Mouse (Mus musculus): Measurements from ENCODE around the gene Lrrc56.

Gene Lrrc56

DNA sequence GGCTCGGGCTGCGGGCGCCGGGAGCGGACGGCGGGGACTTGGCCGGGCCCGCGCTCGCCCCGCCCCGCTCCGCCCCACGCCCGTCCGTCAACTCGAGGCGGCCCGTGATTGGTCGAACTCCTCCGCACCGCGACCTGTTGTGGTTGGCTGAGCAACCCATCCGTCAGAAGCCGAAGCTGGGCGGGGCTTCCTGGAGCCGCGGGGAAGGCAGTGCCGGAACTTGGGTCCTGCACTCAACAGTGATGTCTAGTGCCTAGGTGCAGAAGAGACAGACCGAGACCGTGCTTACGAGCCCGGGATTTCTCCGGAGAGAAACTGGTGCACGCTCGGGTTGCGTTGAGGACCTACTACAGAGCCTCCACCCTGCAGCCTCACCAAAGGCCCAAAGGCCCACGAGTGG lies at the start of gene Lrrc56, which contains the start of gene Hras:
Gene Lrrc56, plus strand, starts transcription at position 210 of the 400 bp plus-strand sequence.
Gene Hras, minus strand, starts transcription at position 58 of the 400 bp plus-strand sequence.
- peak; percentile 98 for DNase-seq

DNA sequence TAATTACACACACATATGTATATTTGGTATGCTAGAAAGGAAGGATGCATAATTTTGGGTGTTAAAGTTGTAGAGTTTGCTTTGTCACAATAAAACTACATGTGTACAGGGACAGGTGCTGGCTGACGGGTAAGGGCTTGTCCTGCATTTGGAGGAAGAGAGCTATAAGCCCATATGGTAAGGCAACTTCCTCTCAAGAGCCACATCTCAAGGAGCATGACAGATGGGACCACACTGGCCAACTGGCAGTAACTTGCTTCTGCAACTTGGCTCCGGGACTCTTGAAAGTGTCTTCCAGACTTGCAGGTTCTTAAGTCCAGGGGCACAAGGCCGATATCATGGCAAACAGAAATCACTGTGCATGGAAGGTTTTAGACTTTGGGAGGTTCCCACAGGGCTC lies 49.3 kb upstream of the Lrrc56 start:
- no peak for DNase-seq

DNA sequence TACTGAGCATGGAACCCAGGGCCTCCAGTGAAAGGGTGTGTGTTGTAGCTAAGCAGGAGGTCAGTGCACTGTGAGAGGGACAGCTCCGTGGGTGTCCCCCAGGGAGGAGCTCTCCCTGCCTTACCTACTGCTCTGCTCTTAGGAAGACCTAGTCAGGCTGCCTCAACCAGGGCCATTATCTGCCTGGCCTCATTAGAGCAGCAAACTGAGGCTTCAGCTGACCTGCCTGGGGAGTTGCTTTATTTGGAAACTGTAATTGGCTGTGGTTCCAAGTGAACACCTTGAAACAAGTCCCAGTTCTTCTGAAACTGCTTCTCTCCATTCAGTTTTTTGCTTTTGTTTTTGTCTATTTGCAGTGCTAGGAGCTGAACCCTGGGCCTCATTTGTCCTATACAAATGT lies 48.6 kb upstream of the Lrrc56 start:
- no peak for DNase-seq

DNA sequence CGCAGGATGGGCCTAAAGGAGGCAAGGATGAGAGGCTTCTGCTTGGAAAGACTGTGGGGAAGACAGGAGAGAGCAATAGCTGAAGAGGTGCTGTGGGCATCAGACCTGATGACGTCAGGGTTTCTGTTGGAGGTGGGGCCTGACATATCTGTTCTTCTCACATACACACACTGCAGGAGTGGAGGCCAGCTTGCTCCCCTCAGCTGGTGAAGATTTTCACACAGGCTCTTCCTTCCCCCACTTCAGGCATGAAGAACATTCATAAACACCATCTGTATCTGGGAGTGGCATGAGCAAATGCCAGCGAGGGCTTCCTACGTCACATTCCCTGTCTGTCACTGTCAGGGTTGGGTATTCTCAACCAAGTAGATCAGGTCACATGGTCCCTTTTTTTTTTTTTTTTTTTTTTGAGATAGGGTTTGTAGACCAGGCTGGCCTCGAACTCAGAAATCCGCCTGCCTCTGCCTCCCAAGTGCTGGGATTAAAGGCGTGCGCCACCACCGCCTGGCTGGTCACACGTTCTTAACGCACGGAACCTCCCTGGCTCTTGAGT lies 47.8 kb upstream of the Lrrc56 start:
- DNase-seq, result no peak

DNA sequence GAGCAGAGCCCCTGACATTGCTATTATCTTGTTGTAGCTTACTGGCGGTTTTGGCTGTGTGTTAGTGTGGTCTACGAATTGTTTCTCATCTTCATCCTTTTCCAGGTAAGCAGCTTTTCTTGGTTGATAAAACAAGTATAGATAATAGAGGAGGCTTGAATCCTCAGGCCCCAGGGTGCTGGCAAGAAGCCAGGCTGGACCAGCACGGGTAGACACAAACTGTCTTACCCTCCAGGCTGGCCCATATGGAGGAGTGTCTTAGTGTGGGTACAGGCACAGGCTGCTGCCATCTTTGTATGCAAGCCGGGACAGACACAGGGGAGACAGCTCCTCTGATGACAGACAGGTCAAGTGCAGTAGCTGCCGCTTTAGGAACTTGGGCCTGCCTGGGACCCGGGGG lies 46.9 kb upstream of the Lrrc56 start:
- no peak for DNase-seq

DNA sequence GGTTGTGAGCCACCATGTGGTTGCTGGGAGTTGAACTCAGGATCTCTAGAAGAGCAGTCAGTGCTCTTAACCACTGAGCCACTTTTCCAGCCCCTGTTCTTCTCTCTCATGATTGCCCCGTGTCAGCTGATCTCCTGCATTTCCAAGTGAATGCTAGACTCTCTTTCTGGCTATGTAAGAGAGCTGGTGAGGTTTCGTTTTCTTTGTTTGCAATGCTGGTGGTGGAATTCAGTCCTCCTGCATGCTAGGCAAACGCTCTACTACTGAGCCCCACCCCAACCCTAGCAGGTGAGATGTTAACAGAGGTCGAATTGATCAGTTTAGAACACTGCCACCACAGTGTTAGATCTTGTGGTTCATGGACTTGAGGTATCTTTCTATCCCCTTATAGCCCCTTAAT lies 45.3 kb upstream of the Lrrc56 start:
- DNase-seq, result no peak

DNA sequence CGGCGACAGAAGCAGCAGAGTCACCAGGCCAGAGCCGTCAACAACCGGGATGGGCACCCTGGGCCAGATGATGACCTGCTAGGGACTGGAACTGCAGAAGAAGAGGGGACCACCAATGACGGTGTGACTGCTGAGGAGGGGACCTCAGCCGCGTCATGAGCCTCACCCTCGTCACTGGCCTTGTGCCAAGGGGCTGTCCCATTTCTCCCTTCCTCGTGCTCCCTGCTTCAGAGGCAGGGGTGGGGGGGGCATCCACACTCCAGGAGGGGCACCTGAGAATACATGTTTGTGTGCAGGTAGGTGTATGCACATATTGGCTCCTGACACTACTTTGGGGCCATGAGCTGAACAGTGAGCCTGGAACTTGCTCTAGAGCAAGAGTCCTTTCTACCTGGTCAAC lies 38.6 kb upstream of the Lrrc56 start:
- no peak for DNase-seq

DNA sequence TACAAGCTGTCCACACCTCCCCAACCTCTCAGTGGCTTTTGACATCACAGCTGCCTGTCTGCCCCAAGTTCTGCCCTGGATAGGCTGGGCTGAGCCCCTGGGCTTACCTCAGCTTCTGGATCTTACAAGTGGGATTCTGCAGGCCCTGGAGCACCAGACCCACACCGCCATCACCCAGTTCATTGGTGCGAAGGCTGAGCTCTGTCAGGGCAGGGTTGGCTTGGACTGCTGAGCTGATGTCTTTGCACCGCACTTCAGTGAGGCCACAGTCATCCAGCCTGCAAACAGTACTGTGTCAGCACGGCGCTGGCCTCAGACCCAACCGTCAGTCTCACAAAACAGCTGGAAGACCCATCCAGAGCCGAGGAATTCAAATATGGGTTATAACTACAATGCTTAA lies 29.6 kb upstream of the Lrrc56 start:
- no peak for DNase-seq

DNA sequence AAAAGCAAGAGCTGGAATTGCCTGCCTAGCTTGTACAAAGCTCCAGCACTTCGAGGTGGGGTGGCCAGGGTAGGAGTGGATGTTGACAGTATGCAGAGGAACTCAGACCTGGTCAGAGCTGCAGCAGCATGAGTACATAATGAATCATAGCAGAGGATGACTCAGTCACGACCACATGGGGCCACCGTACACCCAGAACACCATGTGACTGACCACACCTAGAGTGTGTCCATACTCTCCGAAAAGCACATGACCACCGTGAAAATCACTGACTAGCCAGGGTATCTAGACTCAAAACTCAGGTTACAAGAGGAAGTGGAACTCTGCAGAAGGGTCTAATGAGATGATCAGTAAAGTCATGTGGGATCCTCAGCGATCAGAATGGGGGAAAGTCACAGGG lies 29.1 kb upstream of the Lrrc56 start:
- DNase-seq, result peak; percentile 26

DNA sequence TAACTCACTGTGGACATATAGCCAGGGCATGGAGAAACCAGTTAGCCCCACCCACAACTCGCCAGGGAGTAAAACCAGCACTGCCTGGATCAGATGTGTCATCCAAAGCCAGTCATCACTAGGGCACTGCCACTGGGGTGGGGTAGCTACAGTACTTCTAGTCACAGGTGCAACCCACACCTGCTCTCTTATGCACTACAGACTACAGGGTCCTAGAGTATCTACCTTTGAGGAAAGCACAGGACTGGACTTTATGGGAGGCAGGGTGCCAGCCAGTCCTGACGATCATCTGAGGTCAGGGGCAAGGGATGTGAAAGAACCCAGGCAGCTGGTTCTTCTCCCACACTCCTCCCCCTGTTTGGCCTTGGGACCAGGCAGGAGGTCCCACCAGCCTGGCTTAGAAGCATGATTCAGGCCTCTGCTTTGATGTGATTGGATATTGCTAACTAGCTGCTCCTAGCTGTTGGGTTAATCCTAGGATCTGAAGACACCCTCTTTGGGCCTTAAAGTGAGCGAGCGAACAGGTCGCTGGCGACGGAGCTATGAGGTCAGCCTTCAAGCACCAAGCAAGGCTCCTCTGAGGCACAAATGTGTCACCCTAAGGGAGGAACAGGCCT lies 25.9 kb upstream of the Lrrc56 start:
- peak; percentile 30 for DNase-seq

DNA sequence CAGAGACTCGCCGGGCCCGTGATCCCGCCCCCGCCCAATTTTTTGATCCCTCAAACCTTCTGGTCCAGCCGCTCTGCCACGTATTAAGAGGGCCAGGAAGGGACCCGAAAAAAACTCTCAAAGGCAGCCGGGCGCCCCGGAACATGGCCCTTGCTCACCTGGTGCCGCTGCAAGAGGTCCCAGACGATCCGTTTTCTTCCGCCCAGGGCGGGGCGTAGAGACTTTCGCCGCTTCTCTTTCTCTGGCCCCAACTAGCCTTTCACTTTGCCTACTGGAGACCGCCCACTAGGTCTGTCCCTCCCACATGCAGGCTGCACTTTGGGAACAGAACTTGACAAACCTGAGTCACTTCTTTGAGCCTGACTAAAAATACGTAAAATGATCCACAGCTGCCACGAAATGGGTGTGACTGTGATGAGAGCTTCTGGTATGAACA lies 25.4 kb upstream of the Lrrc56 start:
- DNase-seq, result peak; percentile 71

DNA sequence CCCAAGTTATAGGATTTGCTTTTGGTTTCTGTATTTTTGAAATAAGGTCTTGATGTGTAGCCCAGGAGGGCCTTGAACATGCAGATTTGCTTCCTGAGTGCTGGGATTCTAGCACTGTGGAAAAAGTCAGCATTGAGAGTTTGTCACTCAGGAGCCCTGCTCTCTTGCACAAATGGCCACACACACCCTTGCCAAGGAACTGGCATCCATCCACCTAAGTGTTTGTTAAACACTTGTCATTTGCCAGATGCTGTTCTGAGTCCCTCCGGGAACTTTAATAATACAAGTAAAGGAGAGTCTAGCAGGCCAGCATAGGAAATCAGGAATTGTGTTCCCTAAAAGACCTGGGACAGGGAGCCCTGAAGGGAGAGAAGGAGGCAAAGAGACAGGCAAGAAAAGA lies 24.7 kb upstream of the Lrrc56 start:
- no peak for DNase-seq

DNA sequence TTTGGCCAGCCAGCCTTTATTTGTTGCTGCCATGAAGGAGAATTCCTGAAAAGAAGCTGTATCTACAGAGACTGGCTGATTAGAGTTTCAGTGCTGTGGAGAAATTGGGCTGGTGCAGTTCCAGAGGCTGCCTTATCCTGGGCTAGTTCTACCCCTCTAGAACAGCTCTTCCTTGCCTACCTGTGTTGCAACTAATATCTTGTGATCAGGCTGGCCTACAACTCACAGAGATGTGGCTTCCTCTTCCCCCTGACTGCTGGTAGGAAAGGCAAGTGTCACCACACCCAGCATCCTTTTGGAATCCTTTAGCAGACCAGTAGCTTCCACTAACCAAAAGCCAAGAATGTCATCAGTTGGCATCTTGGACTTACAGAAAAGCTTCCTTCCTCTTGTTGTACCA lies 24.1 kb upstream of the Lrrc56 start:
- no peak for DNase-seq

DNA sequence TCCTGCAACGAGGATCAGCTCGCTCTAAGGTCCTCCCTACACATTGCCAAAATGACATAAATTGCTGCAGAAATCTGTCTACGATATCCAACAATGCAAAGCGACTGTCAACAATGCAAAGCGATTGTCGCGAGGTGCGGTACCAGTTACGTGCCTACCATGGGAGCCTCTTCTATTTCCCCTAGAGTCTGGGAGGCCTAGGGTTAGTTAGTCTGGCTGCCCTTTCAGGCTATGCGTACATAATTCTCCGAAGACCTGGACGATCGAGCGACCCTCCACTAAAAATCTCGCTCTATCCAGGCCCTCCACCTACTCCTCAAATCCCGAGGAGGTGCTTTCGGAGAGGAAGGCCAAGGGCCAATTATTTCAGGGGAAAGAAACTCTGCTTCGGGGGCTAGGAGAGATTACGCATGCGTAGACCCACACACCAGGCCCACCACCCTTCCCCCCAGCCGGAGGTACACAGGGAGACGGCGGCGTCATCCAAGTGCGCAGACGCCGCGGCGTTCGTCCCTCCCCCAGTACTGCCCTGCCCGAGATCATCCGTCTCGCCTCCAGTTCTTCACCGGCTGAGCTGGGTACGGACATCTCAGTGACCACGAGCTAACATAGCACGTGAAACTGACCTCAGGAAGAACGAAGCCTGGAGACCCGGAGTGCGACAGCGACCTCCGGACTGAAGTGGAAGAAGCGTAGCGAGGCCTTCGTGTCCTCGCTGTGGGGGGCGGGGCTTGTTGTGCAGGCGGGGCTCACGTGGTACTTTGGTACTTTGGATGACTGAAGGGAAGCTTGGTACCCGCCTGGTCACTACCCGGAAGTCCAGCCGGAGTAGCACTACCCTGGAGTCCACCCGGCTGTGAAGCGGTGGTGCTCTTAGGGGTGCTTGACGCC lies 21.6 kb upstream of the Lrrc56 start, which contains the start of gene Rnh1:
Gene Rnh1, minus strand, starts transcription at position 742 of the 891 bp plus-strand sequence.
- peak; percentile 94 for DNase-seq

DNA sequence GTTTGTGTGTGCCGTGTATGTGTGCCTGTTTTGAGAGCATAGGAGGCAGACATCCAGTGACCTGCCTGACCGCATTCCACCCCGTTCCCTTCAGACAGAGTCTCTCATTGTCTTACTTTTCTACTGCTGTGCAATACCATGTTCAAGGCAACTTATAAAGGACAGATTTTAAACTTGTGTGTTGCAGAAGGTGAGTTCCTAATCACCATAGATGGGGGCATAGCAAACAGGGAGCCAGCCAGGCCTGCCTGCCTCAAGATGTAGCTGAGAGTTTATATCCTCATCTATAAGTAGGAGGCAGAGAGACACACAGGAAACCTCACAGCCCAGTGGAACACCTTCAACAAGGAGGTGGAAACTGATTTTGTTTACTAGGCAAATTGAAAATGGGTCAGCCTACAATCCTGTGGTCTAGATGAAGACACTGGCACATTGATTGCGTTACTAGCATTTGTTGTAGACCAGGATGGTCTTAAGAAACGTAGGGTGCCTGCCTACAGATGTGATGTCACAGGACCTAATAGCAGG lies 20.6 kb upstream of the Lrrc56 start:
- DNase-seq, result no peak

DNA sequence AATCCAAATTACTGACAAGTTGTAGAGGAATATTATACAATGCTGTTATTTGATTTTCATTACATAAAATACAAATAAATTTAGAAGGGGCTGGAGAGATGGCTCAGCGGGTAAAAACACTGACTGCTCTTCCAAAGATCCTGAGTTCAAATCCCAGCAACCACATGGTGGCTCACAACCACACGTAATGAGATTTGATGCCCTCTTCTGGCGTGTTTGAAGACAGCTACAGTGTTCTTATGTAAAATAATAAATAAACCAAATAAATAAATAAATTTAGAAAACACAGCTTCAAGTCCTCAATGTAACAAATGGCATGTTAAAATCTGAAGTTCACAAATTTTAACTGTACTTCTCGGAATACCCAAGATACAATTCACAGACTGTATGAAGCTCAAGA lies 18.9 kb upstream of the Lrrc56 start:
- DNase-seq, result no peak

DNA sequence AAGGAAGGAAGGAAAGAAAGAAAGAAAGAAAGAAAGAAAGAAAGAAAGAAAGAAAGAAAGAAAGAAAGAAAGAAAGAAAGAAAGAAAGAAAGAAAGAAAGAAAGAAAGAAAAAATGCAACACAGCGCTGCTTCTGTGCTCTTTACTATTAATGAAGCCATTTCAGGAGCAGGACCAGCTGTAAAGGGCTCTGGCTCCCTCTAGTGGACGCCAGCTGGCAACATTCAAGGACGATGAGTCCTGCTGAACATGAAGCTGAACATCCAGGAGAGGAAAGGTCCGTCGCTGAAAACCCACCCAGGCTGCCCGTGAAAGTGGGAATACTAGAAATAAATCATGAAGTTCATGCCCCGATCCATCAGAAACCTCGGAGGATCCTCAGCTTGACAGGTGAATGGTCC lies 17.8 kb upstream of the Lrrc56 start:
- peak; percentile 87 for DNase-seq

DNA sequence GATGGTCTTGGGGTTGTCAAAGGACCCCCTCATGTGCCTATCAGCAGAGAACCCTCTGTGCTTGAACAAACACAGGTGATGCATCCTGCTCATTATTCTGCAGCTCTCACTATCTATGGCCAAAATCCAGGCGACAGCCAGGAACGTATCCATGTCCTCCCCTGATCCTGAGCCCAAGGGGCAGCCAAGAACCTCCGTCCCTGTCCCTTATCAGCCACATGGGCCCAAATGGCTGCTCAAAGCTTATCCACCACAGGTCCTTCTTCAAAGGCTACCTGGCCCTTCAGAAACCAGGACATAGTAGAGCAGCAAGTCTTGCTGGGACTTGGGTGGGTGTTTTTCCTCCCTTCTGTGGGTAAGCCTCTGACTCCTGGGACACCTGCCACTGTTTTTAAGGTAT lies 5.8 kb upstream of the Lrrc56 start:
- no peak for DNase-seq

DNA sequence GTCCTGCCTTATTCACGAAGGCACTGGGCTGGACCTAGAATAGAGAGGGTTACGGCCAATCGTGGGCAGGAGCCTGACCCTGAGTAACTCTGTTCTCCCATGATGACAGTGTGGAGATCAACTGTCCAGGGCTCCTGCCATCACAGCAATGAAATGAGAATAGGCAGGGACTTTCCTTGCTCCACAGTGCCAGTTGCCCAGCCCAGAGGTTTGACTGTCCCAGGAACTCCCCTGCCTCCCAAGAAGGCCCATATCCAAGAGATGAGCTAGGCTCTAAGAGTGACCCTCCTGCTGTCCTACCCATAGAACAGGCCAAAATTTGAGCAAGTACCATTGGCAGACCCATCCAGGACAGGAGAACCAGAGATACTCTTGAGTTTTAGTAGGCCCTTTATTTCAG lies 5.2 kb upstream of the Lrrc56 start:
- DNase-seq, result no peak

DNA sequence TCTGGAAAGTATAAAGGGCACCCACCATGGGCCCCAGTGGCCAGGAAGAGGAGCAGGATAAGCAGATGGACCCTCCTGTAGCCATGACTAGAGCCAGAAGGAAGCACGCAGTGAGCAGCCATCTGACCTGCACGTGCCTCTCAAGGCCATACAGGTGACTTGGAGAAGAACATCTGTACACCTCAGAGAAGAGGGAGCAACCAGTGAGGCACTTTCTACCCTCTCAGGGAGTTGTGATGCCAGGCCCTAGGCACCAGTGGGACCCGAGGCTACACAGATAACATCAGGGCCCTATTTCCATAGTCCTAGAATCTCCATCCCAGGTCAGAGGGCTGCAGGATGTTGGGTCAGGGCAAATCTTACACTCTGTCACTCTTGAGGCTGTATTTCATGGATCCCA lies 3.7 kb upstream of the Lrrc56 start:
- no peak for DNase-seq

DNA sequence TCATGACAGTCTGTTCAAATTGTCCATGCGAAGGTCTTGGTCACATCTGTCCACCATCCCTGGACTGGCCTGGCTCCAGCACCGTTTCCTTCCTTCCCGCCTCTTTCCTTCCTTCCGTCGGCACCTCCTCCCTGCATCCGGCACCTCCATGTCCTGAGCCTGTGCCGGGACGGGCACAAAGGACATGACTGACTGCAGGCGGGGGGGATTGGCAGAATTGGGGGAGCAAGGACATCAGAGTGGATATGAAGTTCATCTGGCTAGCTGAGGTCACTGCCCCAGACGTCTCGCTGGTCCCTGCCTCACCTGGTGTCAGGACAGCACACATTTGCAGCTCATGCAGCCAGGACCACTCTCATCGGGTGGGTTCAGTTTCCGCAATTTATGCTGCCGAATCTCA lies 2.9 kb upstream of the Lrrc56 start:
- no peak for DNase-seq

DNA sequence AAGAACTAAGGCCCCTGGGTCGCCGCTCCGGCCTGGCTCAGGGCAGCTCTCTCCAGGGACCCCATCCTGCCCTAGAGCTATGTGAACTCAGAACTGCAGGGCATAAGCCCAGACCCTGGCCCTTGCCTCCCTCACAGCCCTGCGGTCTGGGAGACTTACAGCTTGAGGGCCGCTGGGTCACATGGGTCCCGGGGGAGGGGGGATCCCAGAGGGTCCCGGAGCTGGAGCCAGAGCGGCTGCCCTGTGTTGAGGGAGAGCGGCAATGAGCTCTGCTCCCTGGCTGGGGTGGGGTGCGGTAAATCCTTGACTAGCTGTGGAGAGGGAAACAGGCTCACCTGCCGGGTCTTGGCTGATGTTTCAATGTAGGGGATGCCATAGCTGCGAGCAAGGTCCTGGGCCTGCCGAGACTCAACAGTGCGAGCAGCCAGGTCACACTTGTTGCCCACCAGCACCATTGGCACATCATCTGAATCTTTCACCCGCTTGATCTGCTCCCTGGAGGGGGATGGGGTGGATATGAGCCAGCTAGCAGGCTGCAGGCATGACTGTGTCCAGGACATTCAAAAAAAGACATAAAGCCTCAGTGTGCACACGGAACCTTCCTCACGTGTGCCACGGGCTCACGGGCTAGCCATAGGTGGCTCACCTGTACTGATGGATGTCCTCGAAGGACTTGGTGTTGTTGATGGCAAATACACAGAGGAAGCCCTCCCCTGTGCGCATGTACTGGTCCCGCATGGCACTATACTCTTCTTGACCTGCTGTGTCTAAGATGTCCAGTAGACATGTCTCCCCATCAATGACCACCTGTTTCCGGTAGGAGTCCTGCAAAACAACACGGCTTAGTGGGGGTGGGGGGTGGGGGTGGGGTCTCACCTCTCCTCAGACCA lies 1.9 kb upstream of the Lrrc56 start:
- no peak for DNase-seq
